Mouse (Mus musculus): ENCODE measurements around the gene Rnaseh2a.

- no peak for TF ChIP-seq POLR2A (IDR thresholded peaks at IDR 0.05; ENCODE audit: control insufficient read depth, extremely low read depth, insufficient read depth, low read length, poor library complexity)
- no peak for TF ChIP-seq CTCF (IDR thresholded peaks at IDR 0.05; ENCODE audit: borderline replicate concordance, control insufficient read depth, extremely low read depth, insufficient read depth, low read length, poor library complexity)
Measured at GRCm38 (mm10) chr8:84984294-84985048, 14.9 kb upstream of the Rnaseh2a start.

Measured in thymus, adult 2 months (tissue).